Mouse (Mus musculus) neural tube, embryonic 13.5 days (tissue): ENCODE results near the gene Car6. TPM values are rescaled to one million over a fixed set of nuclear protein-coding genes. Genes with fewer than 3 reads are reported as not detected.

Experiments
- ATAC-seq: fragments of 200-750 bp; cut with Nextera tagmentation; 2 replicates; pipeline ENCODE4 v1.8.0; 2017; ENCODE audit warnings: low read depth, mild to moderate bottlenecking, moderate TSS enrichment, moderate library complexity
- H3K27ac ChIP-seq: fragments of 300-500 bp; sonication (generic); replicated peaks from 2 replicates; pipeline ENCODE4 v1.5.1; 2015; ENCODE audit warnings: moderate library complexity, mild to moderate bottlenecking, inconsistent platforms
- H3K27me3 ChIP-seq: fragments of 300-500 bp; sonication (generic); 2 replicates; pipeline ENCODE4 v1.6.1; 2015; ENCODE audit warnings: mild to moderate bottlenecking, inconsistent platforms
- H3K36me3 ChIP-seq: fragments of 300-500 bp; sonication (generic); 2 replicates; pipeline ENCODE4 v1.6.1; 2015; ENCODE audit warnings: mild to moderate bottlenecking, inconsistent platforms
- H3K4me1 ChIP-seq: fragments of 300-500 bp; sonication (generic); replicated peaks from 2 replicates; pipeline ENCODE4 v1.6.1; 2015; ENCODE audit warnings: inconsistent platforms
- H3K4me2 ChIP-seq: fragments of 300-500 bp; sonication (generic); 2 replicates; pipeline ENCODE4 v1.6.1; 2015; ENCODE audit warnings: inconsistent platforms, mild to moderate bottlenecking, moderate library complexity
- H3K4me3 ChIP-seq: fragments of 300-500 bp; sonication (generic); 2 replicates; pipeline ENCODE4 v1.5.1; 2015; ENCODE audit warnings: mild to moderate bottlenecking, inconsistent platforms
- H3K9ac ChIP-seq: fragments of 300-500 bp; sonication (generic); 2 replicates; pipeline ENCODE4 v1.6.1; 2015; ENCODE audit warnings: moderate library complexity, mild to moderate bottlenecking, inconsistent platforms
- H3K9me3 ChIP-seq: fragments of 300-500 bp; sonication (generic); 2 replicates; pipeline ENCODE4 v1.6.1; 2016; ENCODE audit warnings: inconsistent platforms
- WGBS: fragments of 180-500 bp; shearing (Covaris S2); methylation state at CpG from one replicate; pipeline ENCODE4 v1.1.7; 2015; 5-methylcytosine and 5-hydroxymethylcytosine counted together
- polyA plus RNA-seq: library from polyadenylated mRNA; unstranded; fragments of >200 nt; fragmentation: Nextera tagmentation; extraction: Ambion mirVana; gene quantifications from 2 replicates; pipeline ENCODE4 v1.2.1, GENCODE M21; 2015

Car6 gene
- polyA plus RNA-seq, 1 experiment from 2014 or later: not detected

DNA sequence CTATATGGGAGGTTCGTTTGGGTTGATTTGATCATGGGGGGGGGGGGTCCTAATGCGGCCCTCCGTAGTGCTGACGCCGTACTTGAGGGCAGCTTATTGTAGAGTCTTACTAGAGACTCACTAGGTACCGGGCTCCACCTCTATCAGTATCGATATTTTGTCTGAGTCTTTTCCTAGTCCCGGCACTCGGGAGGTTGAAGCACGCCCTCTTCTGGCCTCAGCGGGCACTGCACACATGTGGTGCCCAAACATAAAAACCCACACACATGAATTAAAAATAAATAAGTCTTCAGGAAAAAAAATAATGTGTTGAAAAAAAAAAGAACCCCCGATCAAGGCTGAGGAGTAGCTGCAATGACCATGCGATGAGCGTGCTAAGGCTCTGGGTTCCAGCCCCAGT is 27.1 kb downstream of the Car6 start:
- Histone ChIP-seq H3K9me3 (no peaks in the 10 kb centered on the region), H3K36me3 (no peaks in the 10 kb centered on the region), H3K4me2 (no peak overlapping the region), H3K4me3 (no peak overlapping the region), H3K9ac (no peak overlapping the region), H3K27me3 (no peaks in the 10 kb centered on the region), H3K27ac (no peak overlapping the region), H3K4me1 (no peaks in the 10 kb centered on the region)
- 96% methylated on average over 14 of the region's 14 CpGs for WGBS
- ATAC-seq: no peak

DNA sequence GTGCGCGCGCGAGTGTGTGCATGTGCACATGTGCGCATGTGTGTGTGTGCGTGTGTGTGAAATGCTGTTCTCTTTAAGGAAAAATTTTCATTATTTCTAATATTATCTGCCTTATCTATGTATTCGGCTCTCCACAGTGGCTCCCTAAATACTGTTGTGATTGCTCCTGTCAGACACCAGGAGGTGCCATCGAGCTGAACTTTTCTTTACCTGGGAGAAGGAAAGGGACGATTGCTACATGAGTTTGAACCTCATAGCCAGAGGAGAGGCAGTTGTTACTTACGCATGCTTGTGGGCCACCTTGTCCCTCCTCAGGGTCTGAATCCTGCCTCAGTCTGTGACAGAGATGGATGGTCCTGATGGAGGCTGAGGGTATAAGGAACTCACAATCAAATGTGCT is 27.9 kb downstream of the Car6 start:
- no peaks in the 10 kb centered on the region for H3K9me3 ChIP-seq
- no peaks in the 10 kb centered on the region for H3K36me3 ChIP-seq
- no peak overlapping the region for H3K27ac ChIP-seq
- H3K9ac ChIP-seq: no peak overlapping the region
- H3K4me2 ChIP-seq: no peak overlapping the region
- peak; percentile 40; the same call in 1 of the 2 replicates for ATAC-seq
- H3K4me3 ChIP-seq: no peak overlapping the region
- WGBS: 67% methylated on average over 10 of the region's 10 CpGs
- no peaks in the 10 kb centered on the region for H3K27me3 ChIP-seq
- no peaks in the 10 kb centered on the region for H3K4me1 ChIP-seq

DNA sequence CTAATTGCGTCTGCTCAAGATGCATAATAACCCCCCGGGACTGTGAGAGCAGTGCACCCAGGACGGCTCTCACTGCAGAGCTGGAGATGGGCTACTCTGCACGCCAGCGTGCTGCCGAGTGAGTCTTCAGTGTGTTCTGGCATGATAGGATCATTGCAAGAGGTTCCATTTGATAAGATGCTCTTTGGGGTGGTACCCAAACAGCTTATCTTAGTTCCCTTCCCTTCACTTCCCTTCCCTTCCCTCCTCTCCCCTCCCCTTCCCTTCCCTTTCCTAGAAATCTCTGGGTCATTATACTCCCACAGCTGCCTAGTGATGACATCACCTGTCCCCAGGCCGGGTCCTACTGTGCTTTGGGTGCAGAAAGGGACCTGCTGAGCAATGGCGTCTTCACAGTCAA is 29.0 kb downstream of the Car6 start:
- no peaks in the 10 kb centered on the region for H3K27me3 ChIP-seq
- no peak overlapping the region for H3K4me2 ChIP-seq
- H3K4me1 ChIP-seq: no peaks in the 10 kb centered on the region
- no peak overlapping the region for H3K4me3 ChIP-seq
- 73% methylated on average over 8 of the region's 8 CpGs for WGBS
- H3K36me3 ChIP-seq: no peaks in the 10 kb centered on the region
- no peak for ATAC-seq
- H3K9ac ChIP-seq: no peak overlapping the region
- no peaks in the 10 kb centered on the region for H3K9me3 ChIP-seq
- no peak overlapping the region for H3K27ac ChIP-seq

DNA sequence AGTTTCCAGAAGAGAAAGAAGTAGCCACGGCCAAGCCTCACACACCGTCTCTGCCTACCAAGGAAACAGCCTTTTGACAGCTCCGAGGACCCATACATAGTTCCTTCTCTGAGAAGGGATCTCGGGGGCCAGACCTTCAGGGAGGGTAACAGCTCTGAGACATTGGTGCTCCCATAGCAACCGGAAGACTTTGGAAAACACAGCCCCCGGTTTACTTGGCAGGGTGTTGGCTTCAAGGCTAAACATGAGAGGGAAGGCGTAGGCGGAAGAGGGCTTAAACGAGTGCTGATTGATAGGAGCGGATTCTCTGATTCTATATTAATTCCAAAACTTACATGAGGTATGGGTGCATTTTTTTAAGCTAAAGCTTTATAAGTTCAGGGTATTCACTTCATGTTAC is 32.7 kb downstream of the Car6 start:
- no peak for ATAC-seq
- Histone ChIP-seq H3K4me1 (no peaks in the 10 kb centered on the region), H3K27ac (no peak overlapping the region), H3K36me3 (no peaks in the 10 kb centered on the region), H3K4me3 (no peak overlapping the region), H3K27me3 (no peaks in the 10 kb centered on the region), H3K9ac (no peak overlapping the region), H3K9me3 (0 out of 2 replicates have a peak, but pooled peaks cover 8% of the 10 kb centered on the region), H3K4me2 (no peak overlapping the region)
- 78% methylated on average over 10 of the region's 10 CpGs for WGBS

DNA sequence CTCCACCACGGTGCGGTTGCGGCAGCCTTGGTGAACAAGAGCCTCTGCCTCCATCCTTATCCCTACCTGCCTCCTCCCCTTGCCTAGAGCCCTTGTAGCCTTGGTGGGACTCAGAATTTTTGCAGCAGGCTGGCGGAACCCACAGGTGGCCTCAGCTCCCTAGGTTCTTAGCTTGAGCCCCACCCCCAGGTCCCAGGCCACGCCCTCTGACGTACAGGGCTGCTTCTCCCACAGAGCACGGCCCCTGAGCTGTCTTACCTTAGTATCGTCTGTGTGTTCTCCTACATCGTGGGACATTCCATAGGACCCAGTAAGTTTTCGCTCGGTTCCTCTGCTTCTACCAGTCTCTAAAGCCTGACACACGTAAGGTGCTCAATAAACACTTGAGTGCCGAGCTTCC is 36.3 kb downstream of the Car6 start:
- Histone ChIP-seq H3K27me3 (no peaks in the 10 kb centered on the region), H3K4me1 (no peaks in the 10 kb centered on the region), H3K9me3 (peaks cover 9% of the 10 kb centered on the region; the same call in 1 of the 2 replicates), H3K4me2 (no peak overlapping the region), H3K36me3 (no peaks in the 10 kb centered on the region), H3K27ac (no peak overlapping the region), H3K4me3 (no peak overlapping the region), H3K9ac (no peak overlapping the region)
- WGBS: 39% methylated on average over 13 of the region's 13 CpGs
- no peak for ATAC-seq

DNA sequence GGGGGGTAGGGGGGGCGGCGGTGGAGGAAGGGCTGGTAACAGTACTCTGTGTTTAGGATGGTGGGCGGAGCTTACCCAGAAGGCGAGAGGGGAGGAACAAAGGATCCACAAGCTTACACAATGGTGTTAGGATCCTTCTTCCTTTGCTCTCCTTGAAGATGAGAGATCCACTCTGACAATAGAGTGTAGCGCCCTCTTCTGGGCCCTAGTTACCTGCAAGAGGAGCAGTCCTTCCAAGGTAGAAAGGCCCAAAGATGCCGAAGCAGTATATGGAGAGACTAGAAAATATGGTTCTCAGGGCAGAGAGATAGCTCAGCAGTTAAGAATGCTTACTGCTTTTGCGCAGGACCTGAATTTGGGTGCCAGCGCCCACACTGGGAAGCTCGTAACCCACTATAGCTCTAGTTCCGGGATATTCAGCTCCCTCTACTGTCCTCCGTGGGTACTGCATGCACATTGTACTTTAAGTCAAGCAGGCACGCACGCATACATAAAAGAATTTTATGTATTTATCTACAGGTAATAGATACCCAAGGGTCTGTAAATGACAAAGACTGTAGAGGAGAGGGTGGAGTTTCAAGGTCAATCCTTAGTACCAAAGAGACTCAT is 38.5 kb downstream of the Car6 start:
- no peak overlapping the region for H3K4me2 ChIP-seq
- H3K36me3 ChIP-seq: no peaks in the 10 kb centered on the region
- no peak for ATAC-seq
- H3K4me1 ChIP-seq: no peaks in the 10 kb centered on the region
- H3K27me3 ChIP-seq: no peaks in the 10 kb centered on the region
- no peak overlapping the region for H3K27ac ChIP-seq
- H3K4me3 ChIP-seq: no peak overlapping the region
- H3K9ac ChIP-seq: no peak overlapping the region
- peaks cover 9% of the 10 kb centered on the region; the same call in 1 of the 2 replicates for H3K9me3 ChIP-seq
- 73% methylated on average over 13 of the region's 13 CpGs for WGBS

DNA sequence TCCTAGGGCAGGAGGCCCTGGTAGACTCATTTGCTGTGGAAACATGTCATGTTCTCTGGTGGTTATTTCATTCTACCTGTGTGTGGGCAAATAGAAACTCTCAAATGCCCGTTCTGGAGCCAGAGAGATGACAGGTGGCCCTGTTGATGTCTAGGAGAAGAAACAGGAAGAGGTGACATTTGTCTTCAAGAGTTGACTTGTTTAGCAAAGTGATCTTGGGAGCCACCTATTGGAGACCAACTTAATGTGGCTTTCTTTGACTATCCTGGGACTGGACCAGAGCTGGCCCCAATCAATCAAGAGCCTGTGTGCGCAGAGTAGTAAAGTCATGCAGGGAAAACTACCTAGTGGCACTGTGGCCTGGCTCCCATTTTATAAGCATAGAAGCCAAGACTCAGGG is 41.7 kb downstream of the Car6 start:
- Histone ChIP-seq H3K27me3 (no peaks in the 10 kb centered on the region), H3K4me3 (no peak overlapping the region), H3K4me1 (no peaks in the 10 kb centered on the region), H3K4me2 (no peak overlapping the region), H3K9ac (no peak overlapping the region), H3K27ac (no peak overlapping the region), H3K9me3 (peaks cover 9% of the 10 kb centered on the region; the same call in 1 of the 2 replicates), H3K36me3 (no peaks in the 10 kb centered on the region)
- 86% methylated on average over 2 of the region's 2 CpGs for WGBS
- no peak for ATAC-seq

DNA sequence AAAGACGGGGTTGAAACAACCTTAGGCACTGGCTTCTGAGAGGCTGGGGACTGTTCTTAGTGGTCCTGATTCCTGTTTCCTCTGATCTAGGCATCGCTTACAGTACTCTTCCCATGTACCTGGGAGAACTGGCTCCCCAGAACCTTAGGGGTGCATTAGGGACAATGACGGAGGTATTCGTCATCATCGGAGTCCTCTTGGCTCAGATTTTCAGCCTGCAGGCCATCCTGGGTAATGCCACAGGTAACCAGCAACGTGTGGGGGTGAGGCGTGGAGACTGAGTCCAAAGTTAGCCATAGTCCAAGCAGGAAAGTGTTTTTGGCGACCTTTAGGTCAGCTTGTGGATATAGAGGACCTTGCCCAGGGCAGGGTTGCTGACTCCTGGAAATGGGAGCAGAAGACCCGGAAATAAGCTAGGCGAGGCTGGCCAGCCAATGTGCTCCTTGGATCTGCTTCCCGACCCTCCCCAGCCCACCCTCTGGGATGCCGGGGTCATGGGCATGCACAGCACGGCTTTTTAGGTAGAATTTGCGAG is 43.7 kb downstream of the Car6 start:
- ATAC-seq: no peak
- 75% methylated on average over 14 of the region's 14 CpGs for WGBS
- H3K4me1 ChIP-seq: no peaks in the 10 kb centered on the region
- H3K4me3 ChIP-seq: no peak overlapping the region
- H3K9me3 ChIP-seq: no peaks in the 10 kb centered on the region
- H3K27ac ChIP-seq: no peak overlapping the region
- no peaks in the 10 kb centered on the region for H3K27me3 ChIP-seq
- no peak overlapping the region for H3K4me2 ChIP-seq
- no peak overlapping the region for H3K9ac ChIP-seq
- no peaks in the 10 kb centered on the region for H3K36me3 ChIP-seq

DNA sequence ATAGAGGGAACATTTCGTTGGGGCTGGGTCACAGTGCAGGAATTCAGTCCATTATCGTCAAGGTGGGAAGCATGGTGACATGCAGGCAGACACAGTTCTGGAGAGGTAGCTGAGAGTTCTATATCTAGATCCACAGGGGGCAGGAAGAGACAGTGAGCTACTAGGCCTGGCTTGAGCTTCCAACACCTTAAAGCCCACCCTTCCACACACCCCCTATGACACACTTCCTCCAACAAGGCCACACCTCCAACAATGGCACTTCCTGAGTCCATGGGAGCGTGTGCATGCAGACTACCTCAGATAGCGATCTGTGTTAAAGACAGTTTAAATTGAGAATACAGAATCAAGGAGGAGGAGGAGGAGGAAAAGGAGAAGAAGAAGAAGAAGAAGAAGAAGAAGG is 45.4 kb downstream of the Car6 start:
- 91% methylated on average over 3 of the region's 4 CpGs for WGBS
- no peak overlapping the region for H3K9ac ChIP-seq
- no peak for ATAC-seq

DNA sequence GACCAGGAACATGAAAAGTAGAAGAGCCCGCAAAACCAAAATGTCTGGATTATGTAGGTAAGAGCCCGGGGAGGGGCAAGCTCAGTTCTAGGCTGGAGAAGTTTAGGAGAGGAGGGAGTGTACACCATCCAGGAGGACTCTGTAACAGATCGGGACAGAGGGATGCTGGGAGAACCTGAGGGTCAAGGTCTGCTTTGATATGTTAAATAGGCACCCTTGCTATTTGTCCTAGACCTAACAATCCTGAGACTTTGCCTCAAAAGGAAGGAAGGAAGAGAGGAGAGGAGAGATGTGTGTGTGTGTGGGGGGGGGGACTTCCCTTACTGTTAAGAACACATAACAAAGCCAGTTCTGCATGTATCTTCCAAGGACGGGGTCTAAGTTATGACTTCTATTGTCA is 45.8 kb downstream of the Car6 start:
- WGBS: 89% methylated on average over 4 of the region's 4 CpGs
- no peak overlapping the region for H3K4me2 ChIP-seq

More for the DNA sequence above, 45.4 kb downstream of the Car6 start:
- Histone ChIP-seq H3K4me3 (no peak overlapping the region), H3K4me1 (no peaks in the 10 kb centered on the region), H3K9me3 (no peaks in the 10 kb centered on the region), H3K27me3 (no peaks in the 10 kb centered on the region), H3K36me3 (no peaks in the 10 kb centered on the region), H3K4me2 (no peak overlapping the region), H3K27ac (no peak overlapping the region)

DNA sequence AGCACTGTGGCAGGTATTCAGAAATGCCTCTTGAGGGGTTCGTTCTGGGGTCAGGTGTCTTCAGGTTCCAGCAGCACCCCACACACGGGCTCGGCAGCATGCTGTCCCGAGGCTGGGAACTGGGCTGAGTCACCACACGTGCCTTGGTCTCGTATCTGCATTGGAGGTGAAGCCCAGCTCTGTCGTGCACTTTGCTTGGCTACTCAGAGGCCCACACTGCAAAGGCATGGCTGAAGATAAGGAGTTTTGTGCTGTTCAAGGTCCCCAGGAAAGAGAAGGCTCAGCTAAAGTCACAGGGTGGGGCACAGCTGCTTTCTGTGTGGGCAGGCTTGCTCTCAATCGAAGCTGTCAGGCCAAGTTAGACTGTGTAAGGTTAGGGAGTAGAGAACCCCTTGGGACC is 48.6 kb downstream of the Car6 start:
- no peaks in the 10 kb centered on the region for H3K4me1 ChIP-seq
- H3K27ac ChIP-seq: no peak overlapping the region
- no peaks in the 10 kb centered on the region for H3K36me3 ChIP-seq
- no peak for ATAC-seq
- no peak overlapping the region for H3K4me2 ChIP-seq
- H3K9me3 ChIP-seq: no peaks in the 10 kb centered on the region
- H3K9ac ChIP-seq: no peak overlapping the region
- 84% methylated on average over 8 of the region's 8 CpGs for WGBS
- no peaks in the 10 kb centered on the region for H3K27me3 ChIP-seq
- no peak overlapping the region for H3K4me3 ChIP-seq

More for the DNA sequence above, 45.8 kb downstream of the Car6 start:
- H3K4me1 ChIP-seq: no peaks in the 10 kb centered on the region
- no peak overlapping the region for H3K9ac ChIP-seq
- no peak overlapping the region for H3K4me3 ChIP-seq
- H3K27ac ChIP-seq: no peak overlapping the region
- H3K27me3 ChIP-seq: no peaks in the 10 kb centered on the region
- no peak for ATAC-seq
- no peaks in the 10 kb centered on the region for H3K36me3 ChIP-seq
- H3K9me3 ChIP-seq: no peaks in the 10 kb centered on the region

DNA sequence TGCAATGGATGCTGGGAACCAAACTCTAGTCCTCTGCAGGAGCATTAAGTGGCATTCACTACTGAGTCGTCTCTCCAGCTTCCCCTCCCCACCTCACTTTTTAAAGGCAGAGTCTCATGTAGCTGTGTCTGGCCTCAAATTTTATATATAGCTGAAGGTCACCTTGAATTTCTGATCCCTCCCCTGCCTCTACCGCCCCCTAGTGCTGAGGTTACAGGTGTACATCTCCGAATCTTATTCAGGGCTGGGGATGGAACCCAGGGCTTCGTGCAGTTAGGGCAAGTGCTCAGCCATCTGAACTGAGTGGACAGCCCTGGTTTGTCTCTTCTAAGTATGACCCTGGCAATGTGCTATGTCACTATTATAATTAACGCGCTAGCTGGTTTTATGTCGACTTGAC is 50.1 kb downstream of the Car6 start:
- Histone ChIP-seq H3K4me1 (no peaks in the 10 kb centered on the region), H3K27me3 (no peaks in the 10 kb centered on the region), H3K4me3 (no peak overlapping the region), H3K9ac (no peak overlapping the region), H3K4me2 (no peak overlapping the region), H3K36me3 (no peaks in the 10 kb centered on the region), H3K27ac (no peak overlapping the region), H3K9me3 (no peaks in the 10 kb centered on the region)
- WGBS: 78% methylated on average over 7 of the region's 7 CpGs
- no peak for ATAC-seq

DNA sequence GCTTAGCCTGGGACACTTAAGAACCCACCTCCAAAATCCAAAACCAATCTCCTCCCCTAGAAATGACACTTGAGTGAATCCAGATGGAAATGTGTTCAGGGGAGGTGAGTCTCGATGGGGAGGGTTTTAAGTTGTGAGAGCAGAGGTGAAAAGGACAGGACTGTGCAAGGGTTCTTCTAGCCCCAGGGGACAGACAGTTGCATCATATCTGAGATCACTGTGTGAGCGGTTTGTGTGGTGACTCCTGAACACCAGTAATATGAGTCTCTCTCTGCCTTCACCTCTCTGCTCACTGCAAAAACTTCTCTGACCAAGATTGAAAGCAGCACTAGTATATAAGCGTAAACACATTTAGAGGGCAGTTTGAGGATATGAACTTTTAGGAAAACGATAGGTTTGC is 54.8 kb downstream of the Car6 start:
- Histone ChIP-seq H3K4me1 (no peaks in the 10 kb centered on the region), H3K27ac (no peak overlapping the region), H3K9ac (no peak overlapping the region), H3K36me3 (no peaks in the 10 kb centered on the region), H3K9me3 (no peaks in the 10 kb centered on the region), H3K4me3 (no peak overlapping the region), H3K27me3 (no peaks in the 10 kb centered on the region), H3K4me2 (no peak overlapping the region)
- WGBS: 88% methylated on average over 4 of the region's 4 CpGs
- ATAC-seq: no peak
